Mouse (Mus musculus) spleen, postnatal 36 days (tissue): ENCODE data around the gene Ston2.

Experiments used
- DNase-seq, 2 experiments: peaks; one replicate each; pipeline ENCODE4 v3.0.0; 2022; ENCODE audit warnings: low spot score in 2 of 2, mixed read lengths in 1 of 2

Ston2 gene

GRCm38 (mm10) chr12:91787959-91788437, at the start of gene Ston2:
Ston2 (minus strand) TSS chr12:91788387.
- no peak for DNase-seq

GRCm38 (mm10) chr12:91837401-91838065, 49.3 kb upstream of the Ston2 start:
- DNase-seq, result no peak

GRCm38 (mm10) chr12:91833939-91834333, 45.7 kb upstream of the Ston2 start:
- DNase-seq, result no peak

- DNase-seq, result no peak
Observed at GRCm38 (mm10) chr12:91833237-91833938, 45.2 kb upstream of the Ston2 start.

GRCm38 (mm10) chr12:91831410-91831809, 43.2 kb upstream of the Ston2 start:
- no peak for DNase-seq

GRCm38 (mm10) chr12:91820461-91820860, 32.3 kb upstream of the Ston2 start:
- no peak for DNase-seq

- DNase-seq, result no peak
Observed at GRCm38 (mm10) chr12:91818726-91819125, 30.5 kb upstream of the Ston2 start.

- peak; percentile 20 to 41 for DNase-seq
Observed at GRCm38 (mm10) chr12:91815990-91816389, 27.8 kb upstream of the Ston2 start.

- no peak for DNase-seq
Observed at GRCm38 (mm10) chr12:91815552-91815951, 27.4 kb upstream of the Ston2 start.

- DNase-seq, result no peak
Observed at GRCm38 (mm10) chr12:91808911-91809310, 20.7 kb upstream of the Ston2 start.

- no peak for DNase-seq
Observed at GRCm38 (mm10) chr12:91807761-91808160, 19.6 kb upstream of the Ston2 start.

GRCm38 (mm10) chr12:91807095-91807494, 18.9 kb upstream of the Ston2 start:
- no peak for DNase-seq

GRCm38 (mm10) chr12:91804262-91804661, 16.1 kb upstream of the Ston2 start:
- DNase-seq, result no peak

GRCm38 (mm10) chr12:91803207-91803932, 15.2 kb upstream of the Ston2 start:
- DNase-seq, result no peak

- DNase-seq, result no peak
Observed at GRCm38 (mm10) chr12:91802586-91803206, 14.5 kb upstream of the Ston2 start.

GRCm38 (mm10) chr12:91800861-91801385, 12.7 kb upstream of the Ston2 start:
- DNase-seq, result no peak

- no peak for DNase-seq
Observed at GRCm38 (mm10) chr12:91799821-91800335, 11.7 kb upstream of the Ston2 start.

- peak in 1 of 2 experiments; percentile 27 for DNase-seq
Observed at GRCm38 (mm10) chr12:91799379-91799773, 11.2 kb upstream of the Ston2 start.

GRCm38 (mm10) chr12:91798720-91799378, 10.7 kb upstream of the Ston2 start:
- DNase-seq, result no peak

- no peak for DNase-seq
Observed at GRCm38 (mm10) chr12:91796774-91797173, 8.6 kb upstream of the Ston2 start.

- DNase-seq, result no peak
Observed at GRCm38 (mm10) chr12:91793266-91793665, 5.1 kb upstream of the Ston2 start.
